In the genomic region with DNA sequence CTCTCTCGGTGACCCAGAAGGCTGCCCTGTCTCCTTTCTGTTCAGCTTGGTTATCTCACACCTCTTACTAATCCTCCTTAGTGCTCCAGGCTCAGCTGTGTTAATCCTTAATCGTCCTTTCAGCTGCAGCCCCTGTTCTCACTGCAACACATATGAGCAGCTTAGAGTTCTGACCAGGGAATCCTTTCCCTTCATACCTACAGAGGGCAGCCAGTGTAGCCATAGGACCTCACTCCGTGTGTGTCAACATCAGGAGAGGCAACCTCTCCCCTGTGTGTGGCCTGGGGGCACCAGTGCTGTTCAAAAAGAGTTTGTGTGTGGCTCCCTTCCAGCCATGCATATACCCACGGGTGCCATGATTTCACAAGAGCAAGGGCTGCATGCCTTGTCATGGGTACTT, we compare ENCODE assay signal across 18 mouse cellular contexts. TPM values are rescaled to one million over a fixed set of nuclear protein-coding genes. Genes with fewer than 3 reads are reported as not detected.
"Had no signal": no experiment of that assay in that cellular context is flagged by ENCODE, and none has a peak within 500 bp of the region (broad histone marks: within the 10 kb centered on the region; RNA-seq: fewer than 3 reads in every experiment).

No protein-coding gene starts in this region.

RNA-seq across cellular contexts. Expression of a gene that starts 19.7 kb away (rescaled TPM):
- total RNA-seq: midbrain, postnatal 0 days; monocyte, adult 5-6 weeks; neutrophil, adult 5-6 weeks had no signal
- polyA plus RNA-seq: liver, embryonic 13.5 days; lung, adult 2 months; lung, embryonic 15.5 days; lung, postnatal 0 days; macrophage; midbrain, embryonic 13.5 days; neural tube, embryonic 12.5 days; neural tube, embryonic 14.5 days; spleen, adult 2 months; stomach, embryonic 15.5 days; stomach, postnatal 0 days; testis, adult 2 months; urinary bladder, adult 2 months had no signal

RNA-seq across cellular contexts. Expression of a gene that starts 26.9 kb away (rescaled TPM):
- total RNA-seq: megakaryocyte progenitor cell, adult 5-6 weeks; monocyte, adult 5-6 weeks had no signal
- polyA plus RNA-seq: liver, embryonic 15.5 days; macrophage; neural tube, embryonic 14.5 days; spleen, adult 2 months had no signal
